Mouse (Mus musculus) cerebellum, postnatal 4 days (tissue): ENCODE measurements around the gene Dgkb.

Source experiments
- DNase-seq, 2 experiments: peaks; one replicate each; pipeline ENCODE4 v3.0.0; 2022; ENCODE audit warnings: low spot score in 2 of 2, mixed read lengths in 1 of 2

Gene Dgkb

GRCm38 (mm10) chr12:38593653-38594052 lies 776.1 kb downstream of the Dgkb start:
- no peak for DNase-seq

- no peak for DNase-seq
Measured at GRCm38 (mm10) chr12:38594055-38594454, 776.5 kb downstream of the Dgkb start.

- DNase-seq = no peak
Measured at GRCm38 (mm10) chr12:38596416-38597062, 779.0 kb downstream of the Dgkb start.

- no peak for DNase-seq
Measured at GRCm38 (mm10) chr12:38598096-38598495, 780.6 kb downstream of the Dgkb start.

GRCm38 (mm10) chr12:38600165-38600845 lies 782.8 kb downstream of the Dgkb start:
- DNase-seq = no peak

GRCm38 (mm10) chr12:38608104-38608503 lies 790.6 kb downstream of the Dgkb start:
- DNase-seq = no peak

- DNase-seq = no peak
Measured at GRCm38 (mm10) chr12:38668265-38668664, 850.7 kb downstream of the Dgkb start.
